Mouse (Mus musculus) splenic B cell, adult 2 months (primary cell): Measurements from ENCODE around the gene Peli1.

Experiments used
- DNase-seq: peaks from one replicate; pipeline ENCODE4 v3.0.0-alpha.2; 2011; ENCODE audit warnings: low read depth, low spot score
- H3K27me3 ChIP-seq: 2 replicates; pipeline ENCODE4 v1.6.1; 2012; ENCODE audit warnings: mild to moderate bottlenecking, low read length, moderate library complexity, mixed read lengths; ENCODE audit not compliant: control insufficient read depth, poor library complexity, insufficient read depth, severe bottlenecking
- H3K36me3 ChIP-seq: 2 replicates; pipeline ENCODE4 v1.6.1; 2012; ENCODE audit warnings: mild to moderate bottlenecking, low read length, moderate library complexity, mixed read lengths; ENCODE audit not compliant: control insufficient read depth, poor library complexity, insufficient read depth, severe bottlenecking

Gene Peli1

DNA sequence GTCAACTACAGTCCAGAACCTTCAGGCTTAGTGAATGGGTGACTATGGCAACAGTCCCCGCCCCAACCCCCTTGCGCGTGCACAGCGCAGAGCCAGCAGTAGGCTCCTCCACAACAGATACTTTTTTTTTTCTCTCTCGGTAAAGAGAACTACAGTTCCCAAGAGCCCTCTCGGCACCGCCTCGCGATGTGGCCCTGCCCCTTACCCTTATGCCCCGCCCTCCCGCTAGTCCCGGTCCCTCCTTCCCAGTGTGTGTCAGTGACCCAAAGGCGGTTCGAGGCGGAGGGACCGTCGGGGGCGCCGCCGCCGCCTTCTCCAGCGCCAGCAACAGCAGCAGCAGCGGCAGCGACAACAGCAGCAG lies at the start of gene Peli1:
Gene Peli1 (plus strand): TSS at position 225 of the 361 bp plus-strand sequence.
- peak; percentile 97 for DNase-seq
- no peaks in the 10 kb centered on the region for H3K27me3 ChIP-seq

DNA sequence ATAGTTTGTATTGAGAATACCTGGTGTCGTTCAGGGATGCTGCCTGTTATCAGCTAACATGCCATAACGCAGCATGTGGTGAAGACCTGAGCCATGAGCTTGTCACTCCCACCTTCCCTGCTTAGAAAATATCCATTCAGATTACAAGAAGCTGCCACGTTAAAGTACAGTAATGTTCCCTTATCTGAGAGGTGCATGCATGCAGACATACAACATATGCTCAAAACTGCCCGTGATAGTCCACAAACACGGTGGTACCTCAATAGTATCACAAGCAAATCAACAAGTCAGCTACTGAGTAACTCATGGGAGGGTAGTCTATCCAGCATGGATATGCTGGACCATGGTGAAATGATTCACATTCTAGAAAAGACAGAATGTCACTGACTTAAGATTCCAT lies 48.5 kb upstream of the Peli1 start:
- no peak for DNase-seq
- H3K27me3 ChIP-seq = no peaks in the 10 kb centered on the region
- H3K36me3 ChIP-seq = no peaks in the 10 kb centered on the region

More for the DNA sequence above, at the start of gene Peli1:
- H3K36me3 ChIP-seq = no peaks in the 10 kb centered on the region

DNA sequence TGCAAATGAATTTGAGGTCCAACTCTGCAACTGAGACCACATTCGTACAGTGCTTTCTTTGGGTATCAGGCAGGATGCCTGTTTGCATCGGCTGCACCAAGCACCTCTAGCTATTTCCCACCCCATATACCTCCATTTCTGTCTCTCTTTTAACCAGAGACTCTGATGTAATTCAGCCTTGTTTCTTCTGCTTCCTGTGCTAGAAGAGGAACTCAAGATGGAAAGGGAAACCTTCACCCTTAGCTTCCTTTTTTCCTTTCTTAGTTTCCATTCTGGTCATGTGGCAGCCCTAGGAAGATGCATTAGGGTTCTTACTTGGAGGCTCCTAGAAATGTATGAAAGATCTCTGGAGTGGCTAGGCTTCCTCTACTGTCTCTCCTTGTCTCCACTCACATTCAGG lies 44.9 kb upstream of the Peli1 start:
- DNase-seq = peak; percentile 22
- no peaks in the 10 kb centered on the region for H3K36me3 ChIP-seq

DNA sequence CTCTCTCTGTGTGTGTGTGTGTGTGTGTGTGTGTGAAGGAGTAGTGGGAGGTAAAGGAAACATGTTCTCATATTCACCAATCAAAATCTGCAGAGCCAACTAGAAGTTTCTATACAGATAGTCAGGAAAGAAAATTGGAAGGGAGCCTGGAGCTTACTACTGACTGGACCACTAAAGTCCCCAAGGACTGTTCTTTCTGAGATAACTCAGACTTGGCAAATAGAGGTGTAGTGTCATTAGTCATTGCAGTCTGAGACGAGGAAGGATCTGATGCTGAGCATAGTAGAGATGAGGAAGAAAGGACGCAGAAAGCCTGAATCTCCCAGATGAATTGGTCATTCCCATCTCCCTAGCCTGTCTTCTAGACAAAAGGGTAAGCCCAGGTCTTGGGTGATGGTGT lies 43.2 kb upstream of the Peli1 start:
- H3K36me3 ChIP-seq = no peaks in the 10 kb centered on the region
- H3K27me3 ChIP-seq = no peaks in the 10 kb centered on the region
- no peak for DNase-seq

More for the DNA sequence above, 44.9 kb upstream of the Peli1 start:
- H3K27me3 ChIP-seq = no peaks in the 10 kb centered on the region

DNA sequence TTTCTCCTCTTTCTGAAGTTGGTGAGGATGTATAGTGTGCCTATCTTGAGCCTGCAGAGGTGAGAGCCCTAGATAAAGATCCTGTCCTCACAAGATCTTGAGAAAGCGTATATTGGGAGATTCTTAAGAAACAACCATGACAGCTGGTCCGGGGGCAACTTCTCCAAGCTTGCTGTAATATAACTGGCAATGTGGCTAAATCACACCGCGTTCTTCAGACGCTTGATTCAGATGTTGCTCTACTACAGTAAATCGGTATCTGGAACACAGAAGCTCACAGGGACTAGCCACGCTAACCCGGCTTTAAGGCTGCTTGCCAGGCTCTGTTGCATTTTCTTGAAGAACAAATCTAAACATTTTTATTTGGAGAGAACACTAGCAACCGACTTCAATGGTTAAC lies 39.4 kb upstream of the Peli1 start:
- Histone ChIP-seq H3K27me3 (no peaks in the 10 kb centered on the region), H3K36me3 (no peaks in the 10 kb centered on the region)
- DNase-seq = no peak

DNA sequence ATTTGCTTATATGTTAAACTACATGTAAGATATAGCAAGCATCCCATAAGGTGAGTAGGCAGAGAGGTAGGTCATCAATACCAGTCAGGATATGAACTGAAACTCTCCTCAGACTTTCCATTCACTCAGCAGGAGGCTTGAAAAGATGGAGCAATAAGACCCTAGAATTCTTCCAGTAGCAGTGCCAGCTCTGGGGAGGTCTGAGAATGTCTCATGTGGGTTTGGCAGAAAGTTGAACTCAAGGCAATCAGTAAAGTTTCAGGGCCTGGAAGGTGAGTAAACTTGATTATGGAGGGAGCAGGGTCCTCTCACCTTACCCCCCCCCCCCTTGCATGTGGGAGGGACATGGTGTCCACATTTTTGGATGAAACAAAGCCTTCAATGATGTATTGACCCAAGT lies 36.5 kb upstream of the Peli1 start:
- no peaks in the 10 kb centered on the region for H3K36me3 ChIP-seq
- no peak for DNase-seq
- no peaks in the 10 kb centered on the region for H3K27me3 ChIP-seq

DNA sequence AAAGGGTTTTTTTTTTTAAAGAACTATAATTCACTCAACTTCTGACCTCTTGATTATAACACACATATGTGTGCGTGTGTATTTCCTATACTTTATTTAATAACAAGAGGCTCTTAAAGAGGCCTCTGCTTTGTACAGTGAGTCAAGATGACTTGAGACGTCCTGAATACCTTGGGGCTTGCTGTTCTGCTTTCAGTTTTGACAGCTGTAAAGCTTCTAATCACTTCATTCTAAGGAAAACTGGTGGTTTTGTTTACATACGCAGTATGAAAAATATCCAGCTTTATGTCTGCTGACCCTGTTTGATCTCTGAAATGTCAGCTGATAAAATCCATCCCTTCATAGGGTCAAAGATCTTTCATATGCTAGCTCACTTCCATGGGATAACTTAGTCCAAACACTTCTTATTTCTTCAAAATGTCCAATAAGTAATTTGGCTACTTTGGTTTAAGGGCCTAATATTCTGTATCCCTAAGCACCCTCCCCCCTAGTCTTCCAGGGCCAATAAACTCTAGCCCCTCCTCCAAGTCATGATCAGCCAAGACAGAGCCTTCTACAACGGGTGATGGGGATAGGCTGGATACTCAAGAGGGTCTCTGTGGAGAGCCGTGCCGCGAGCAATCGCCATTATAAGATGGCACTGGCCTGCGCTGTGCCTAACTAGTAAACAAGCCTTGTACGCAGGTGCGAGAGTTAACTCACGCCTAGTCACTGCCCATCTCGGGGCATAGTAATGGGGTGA lies 34.8 kb upstream of the Peli1 start:
- no peaks in the 10 kb centered on the region for H3K36me3 ChIP-seq
- DNase-seq = no peak
- no peaks in the 10 kb centered on the region for H3K27me3 ChIP-seq

DNA sequence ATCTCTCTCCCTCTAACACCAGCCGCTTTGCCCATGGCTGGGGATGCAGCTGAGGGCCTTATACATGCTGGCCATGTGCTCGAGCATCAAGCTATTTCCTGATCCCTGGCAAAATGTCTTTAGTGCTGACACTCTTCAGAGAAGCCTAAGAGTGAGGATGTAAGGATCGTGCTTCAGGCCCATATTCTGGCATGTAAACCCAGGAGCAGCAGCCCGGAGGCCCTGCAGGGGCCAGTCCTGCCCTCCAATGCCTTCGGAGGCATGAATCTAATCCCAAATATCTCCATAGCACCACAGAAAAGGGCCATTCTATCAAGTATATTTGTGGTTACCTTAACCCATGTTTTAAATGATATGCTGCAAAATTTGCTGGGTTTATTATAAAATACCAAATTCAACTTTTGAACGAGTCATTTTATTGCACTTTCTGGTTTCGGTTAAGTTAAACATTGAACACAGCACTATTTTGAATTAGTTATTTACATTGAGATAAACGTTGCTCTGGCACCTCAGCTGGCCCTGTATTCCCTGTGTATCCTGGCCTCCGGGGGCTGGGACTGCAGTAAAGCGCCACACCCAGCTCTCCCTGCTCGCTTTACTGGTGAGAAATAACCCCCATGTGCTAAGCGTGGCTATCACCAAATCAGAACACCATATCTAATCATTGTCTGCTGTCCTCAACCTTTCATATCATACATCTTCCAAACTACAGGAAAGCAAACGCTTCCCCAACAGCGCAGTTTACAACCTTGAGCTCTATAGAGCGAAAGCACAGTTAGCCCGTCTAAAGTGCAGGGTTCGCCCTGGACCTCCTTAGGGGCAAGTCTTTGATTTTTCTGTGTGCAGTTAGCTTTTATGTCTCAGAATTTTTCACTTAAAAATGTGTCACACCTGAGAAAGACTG lies 33.3 kb upstream of the Peli1 start:
- DNase-seq = no peak
- Histone ChIP-seq H3K27me3 (no peaks in the 10 kb centered on the region), H3K36me3 (no peaks in the 10 kb centered on the region)

DNA sequence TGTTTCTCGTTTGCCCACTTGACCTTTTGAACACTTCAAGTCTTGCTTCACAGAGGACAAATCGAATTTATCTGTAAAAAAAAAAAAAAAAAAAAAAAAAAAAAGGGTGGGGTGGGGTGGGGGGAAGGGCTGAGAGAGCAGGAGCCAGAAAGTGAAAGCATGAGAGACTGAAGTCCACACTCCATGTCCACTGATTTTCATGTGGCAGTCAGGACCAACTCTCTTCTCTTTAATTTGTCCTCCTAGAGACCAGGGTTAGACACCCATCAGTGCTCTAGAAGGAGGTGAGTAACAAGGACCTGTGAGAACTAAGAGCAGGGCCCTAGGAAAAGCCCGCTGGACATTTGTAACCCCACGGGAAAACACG lies 32.7 kb upstream of the Peli1 start:
- Histone ChIP-seq H3K36me3 (no peaks in the 10 kb centered on the region), H3K27me3 (no peaks in the 10 kb centered on the region)
- no peak for DNase-seq

DNA sequence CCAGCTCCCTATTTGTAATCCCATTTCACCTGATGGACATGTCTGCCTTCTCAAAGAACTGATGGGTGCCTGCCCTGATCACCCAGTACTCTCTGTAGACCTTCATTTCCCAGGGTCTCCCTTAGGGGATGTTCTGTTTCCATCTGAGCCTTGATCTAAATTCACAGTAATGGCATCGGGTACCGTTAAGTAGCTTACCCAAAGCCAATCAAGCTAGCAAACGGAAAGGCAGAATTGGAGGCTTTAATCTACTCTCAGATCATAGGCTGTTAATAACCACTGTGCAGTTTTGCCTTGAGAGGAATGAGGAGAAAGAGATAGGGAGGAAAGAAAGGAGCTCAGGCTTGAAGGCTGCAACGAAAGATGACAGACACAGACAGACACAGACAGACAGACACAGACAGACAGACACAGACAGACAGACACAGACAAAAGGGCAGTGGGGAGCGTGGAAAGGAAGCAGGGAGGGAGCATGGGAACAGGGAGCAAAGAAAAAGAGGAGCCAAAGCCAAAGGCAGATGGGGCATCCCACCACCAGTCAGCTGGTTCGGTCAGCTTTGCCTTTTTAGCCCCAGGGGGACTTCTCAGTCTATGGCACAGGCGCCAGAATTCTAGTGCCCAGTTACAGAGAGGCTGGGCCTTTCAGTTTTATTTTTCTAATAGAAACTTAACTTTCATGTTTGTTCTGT lies 30.6 kb upstream of the Peli1 start:
- H3K27me3 ChIP-seq = no peaks in the 10 kb centered on the region
- no peak for DNase-seq
- no peaks in the 10 kb centered on the region for H3K36me3 ChIP-seq

DNA sequence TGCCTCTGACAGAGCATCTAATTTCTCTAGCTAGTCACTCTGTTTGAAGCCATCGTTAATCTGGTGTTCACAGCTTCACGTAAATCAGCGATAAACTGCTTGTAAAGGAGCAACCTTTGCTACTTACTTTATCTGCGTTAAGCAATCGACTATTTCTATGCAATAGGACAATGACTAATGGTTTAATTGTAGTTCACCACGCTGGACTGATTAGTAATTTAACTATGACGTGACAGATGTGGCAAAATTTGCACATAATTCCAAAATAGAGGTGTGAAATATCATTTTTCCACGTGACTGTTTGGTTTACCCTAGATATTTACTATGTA lies 30.1 kb upstream of the Peli1 start:
- H3K36me3 ChIP-seq = no peaks in the 10 kb centered on the region
- H3K27me3 ChIP-seq = no peaks in the 10 kb centered on the region
- no peak for DNase-seq

DNA sequence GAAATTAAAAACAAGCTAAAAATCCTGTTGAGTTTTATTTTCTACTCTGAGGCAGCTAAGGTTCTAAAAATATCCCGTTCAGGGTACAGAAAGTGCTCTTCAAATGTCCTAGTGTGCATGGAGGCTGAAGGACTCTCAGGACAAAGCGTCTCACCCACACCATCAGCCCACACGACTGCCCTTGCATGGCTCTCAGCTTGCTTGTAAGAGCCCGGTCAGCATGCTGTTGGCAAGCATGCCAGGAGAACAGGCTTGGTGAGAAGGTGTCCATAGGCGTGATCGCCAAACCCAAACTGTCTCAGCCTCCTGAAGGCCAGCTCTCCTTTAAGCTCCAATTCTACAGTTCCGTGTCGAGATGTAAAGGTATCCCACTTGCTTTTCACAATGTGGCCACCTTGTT lies 29.7 kb upstream of the Peli1 start:
- H3K36me3 ChIP-seq = no peaks in the 10 kb centered on the region
- DNase-seq = no peak
- H3K27me3 ChIP-seq = no peaks in the 10 kb centered on the region

DNA sequence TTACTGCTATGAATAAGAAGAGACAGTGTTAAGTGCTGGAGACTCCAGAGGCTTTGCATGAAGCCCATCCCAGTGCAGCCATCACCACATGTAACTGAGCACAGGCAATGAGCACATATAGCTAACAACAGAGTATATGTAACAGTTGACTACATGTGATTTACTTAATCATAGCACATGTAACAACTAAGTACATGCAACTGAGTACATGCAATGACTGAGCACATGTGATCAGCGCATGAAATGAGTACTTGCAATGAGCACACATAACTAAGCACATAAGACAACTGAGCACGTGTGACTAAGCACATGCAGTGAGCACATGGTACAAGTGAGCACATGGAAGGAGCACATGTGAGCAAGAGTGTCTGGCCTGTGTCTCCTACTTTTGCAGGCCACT lies 29.0 kb upstream of the Peli1 start:
- Histone ChIP-seq H3K27me3 (no peaks in the 10 kb centered on the region), H3K36me3 (no peaks in the 10 kb centered on the region)
- DNase-seq = no peak

DNA sequence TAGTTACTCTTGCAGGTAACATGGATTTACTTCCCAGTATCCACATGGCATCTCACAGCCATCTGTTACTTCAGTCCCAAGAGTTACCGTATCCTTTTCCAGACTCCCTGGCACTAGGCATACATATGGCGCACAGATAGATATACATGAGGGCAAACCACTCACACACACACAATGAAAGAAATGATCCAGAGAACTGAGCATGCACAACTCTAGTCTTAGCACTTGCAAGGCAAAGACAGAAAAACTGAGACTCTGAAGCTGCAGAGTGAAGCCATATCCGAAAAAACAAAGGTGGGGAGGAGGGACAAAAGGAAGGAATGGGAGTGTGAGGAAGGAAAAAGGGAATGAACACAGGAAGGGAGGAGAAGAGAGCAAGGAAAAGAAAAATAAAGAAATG lies 27.8 kb upstream of the Peli1 start:
- H3K36me3 ChIP-seq = no peaks in the 10 kb centered on the region
- no peaks in the 10 kb centered on the region for H3K27me3 ChIP-seq
- DNase-seq = no peak

DNA sequence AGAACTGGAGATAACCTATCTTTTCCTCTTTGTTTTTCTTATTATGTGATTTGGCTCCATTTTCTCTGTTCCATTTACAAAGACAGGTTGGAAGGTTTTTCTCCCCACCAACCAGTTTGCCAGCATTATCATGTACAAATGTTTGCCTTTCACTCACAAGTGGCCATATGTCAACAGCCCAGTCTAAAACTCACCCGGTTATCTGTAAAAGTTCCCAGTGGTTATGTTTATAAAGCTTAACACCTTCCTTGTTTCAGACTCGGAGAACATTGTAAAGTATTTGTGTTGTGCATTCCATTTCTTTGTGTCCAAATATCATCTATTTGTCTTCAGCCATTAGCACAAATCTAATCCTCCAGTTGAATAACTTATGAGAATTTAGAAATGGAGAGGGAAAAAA lies 11.7 kb upstream of the Peli1 start:
- no peaks in the 10 kb centered on the region for H3K27me3 ChIP-seq
- H3K36me3 ChIP-seq = no peaks in the 10 kb centered on the region
- no peak for DNase-seq
